Mouse (Mus musculus): ENCODE measurements around the gene Slc27a5. TPM values are rescaled to one million over a fixed set of nuclear protein-coding genes. Genes with fewer than 3 reads are reported as not detected.

Gene Slc27a5
- polyA plus RNA-seq, 1 experiment from 2014 or later: not detected

- no peaks in the 10 kb centered on the region for H3K27me3 ChIP-seq (ENCODE audit: poor library complexity, severe bottlenecking)
- H3K36me3 ChIP-seq (replicated peaks): no peaks in the 10 kb centered on the region
- H3K27ac ChIP-seq: no peak overlapping the region
- no peaks in the 10 kb centered on the region for H3K9me3 ChIP-seq
- peaks cover 14% of the 10 kb centered on the region for H3K4me1 ChIP-seq
- DNase-seq (ENCODE audit: extremely low spot score, low spot score): no peak
- H3K4me3 ChIP-seq: no peak overlapping the region
- 93% methylated on average over 1 of the region's 1 CpGs for WGBS
Measured at GRCm38 (mm10) chr7:13015217-13015616, 17.2 kb upstream of the Slc27a5 start.

GRCm38 (mm10) chr7:13014275-13014839 is 16.4 kb upstream of the Slc27a5 start:
- H3K36me3 ChIP-seq (replicated peaks): no peaks in the 10 kb centered on the region
- H3K4me1 ChIP-seq: peaks cover 15% of the 10 kb centered on the region
- DNase-seq (ENCODE audit: extremely low spot score, low spot score): no peak
- WGBS: 39% methylated on average over 6 of the region's 6 CpGs
- no peak overlapping the region for H3K4me3 ChIP-seq
- H3K27me3 ChIP-seq (ENCODE audit: poor library complexity, severe bottlenecking): no peaks in the 10 kb centered on the region
- H3K27ac ChIP-seq: no peak overlapping the region
- H3K9me3 ChIP-seq: no peaks in the 10 kb centered on the region

- Histone ChIP-seq H3K4me3 (no peak overlapping the region), H3K27ac (no peak overlapping the region), H3K9me3 (no peaks in the 10 kb centered on the region), H3K4me1 (peaks cover 19% of the 10 kb centered on the region), H3K27me3 (ENCODE audit: poor library complexity, severe bottlenecking) (no peaks in the 10 kb centered on the region), H3K36me3 (replicated peaks) (no peaks in the 10 kb centered on the region)
- DNase-seq (ENCODE audit: extremely low spot score, low spot score): no peak
- WGBS: 66% methylated on average over 4 of the region's 4 CpGs
Measured at GRCm38 (mm10) chr7:13013671-13014070, 15.7 kb upstream of the Slc27a5 start.

- H3K36me3 ChIP-seq (replicated peaks): peaks cover 29% of the 10 kb centered on the region
- 18% methylated on average over 26 of the region's 26 CpGs for WGBS
- H3K27ac ChIP-seq: peak within 1 kb of the TSS; percentile 93
- peaks cover 27% of the 10 kb centered on the region for H3K27me3 ChIP-seq (ENCODE audit: poor library complexity, severe bottlenecking)
- no peaks in the 10 kb centered on the region; the same call in 1 of the 2 replicates for H3K9me3 ChIP-seq
- peaks cover 33% of the 10 kb centered on the region for H3K4me1 ChIP-seq
- no peak for DNase-seq (ENCODE audit: extremely low spot score, low spot score)
- peak within 1 kb of the TSS; percentile 68 for H3K4me3 ChIP-seq
Measured at GRCm38 (mm10) chr7:13010005-13010908, 12.3 kb upstream of the Slc27a5 start, which contains the start of gene Zbtb45. TSS of gene Zbtb45 (minus strand) at chr7:13010034.

GRCm38 (mm10) chr7:13009143-13010004 is 11.4 kb upstream of the Slc27a5 start:
- H3K27me3 ChIP-seq (ENCODE audit: poor library complexity, severe bottlenecking): peaks cover 27% of the 10 kb centered on the region
- DNase-seq (ENCODE audit: extremely low spot score, low spot score): peak; percentile 95
- under 1% methylated on average over 42 of the region's 42 CpGs for WGBS

GRCm38 (mm10) chr7:13007341-13008092 is 9.5 kb upstream of the Slc27a5 start:
- H3K27ac ChIP-seq: no peak overlapping the region; the same call in 1 of the 2 replicates
- peaks cover 37% of the 10 kb centered on the region for H3K36me3 ChIP-seq (replicated peaks)
- WGBS: 39% methylated on average over 57 of the region's 57 CpGs
- no peak for DNase-seq (ENCODE audit: extremely low spot score, low spot score)
- no peaks in the 10 kb centered on the region; the same call in 1 of the 2 replicates for H3K9me3 ChIP-seq
- peaks cover 27% of the 10 kb centered on the region for H3K27me3 ChIP-seq (ENCODE audit: poor library complexity, severe bottlenecking)
- peak overlapping the region; percentile 68 for H3K4me3 ChIP-seq
- peaks cover 33% of the 10 kb centered on the region for H3K4me1 ChIP-seq

More at GRCm38 (mm10) chr7:13009143-13010004, 11.4 kb upstream of the Slc27a5 start:
- Histone ChIP-seq H3K9me3 (no peaks in the 10 kb centered on the region; the same call in 1 of the 2 replicates), H3K4me3 (peak overlapping the region; percentile 68), H3K36me3 (replicated peaks) (peaks cover 37% of the 10 kb centered on the region), H3K27ac (peak overlapping the region; percentile 93), H3K4me1 (peaks cover 33% of the 10 kb centered on the region)

GRCm38 (mm10) chr7:13006531-13006930 is 8.5 kb upstream of the Slc27a5 start:
- no peak for DNase-seq (ENCODE audit: extremely low spot score, low spot score)
- no peaks in the 10 kb centered on the region; the same call in 1 of the 2 replicates for H3K9me3 ChIP-seq
- WGBS: 90% methylated on average over 10 of the region's 10 CpGs
- H3K36me3 ChIP-seq (replicated peaks): peaks cover 37% of the 10 kb centered on the region
- H3K27ac ChIP-seq: no peak overlapping the region
- peaks cover 27% of the 10 kb centered on the region for H3K27me3 ChIP-seq (ENCODE audit: poor library complexity, severe bottlenecking)
- peaks cover 33% of the 10 kb centered on the region for H3K4me1 ChIP-seq
- H3K4me3 ChIP-seq: no peak overlapping the region

- H3K4me1 ChIP-seq: peaks cover 33% of the 10 kb centered on the region
- H3K4me3 ChIP-seq: no peak overlapping the region
- no peaks in the 10 kb centered on the region; the same call in 1 of the 2 replicates for H3K9me3 ChIP-seq
- no peak overlapping the region for H3K27ac ChIP-seq
- 86% methylated on average over 17 of the region's 17 CpGs for WGBS
- H3K36me3 ChIP-seq (replicated peaks): peaks cover 37% of the 10 kb centered on the region
- DNase-seq (ENCODE audit: extremely low spot score, low spot score): no peak
- H3K27me3 ChIP-seq (ENCODE audit: poor library complexity, severe bottlenecking): peaks cover 27% of the 10 kb centered on the region
Measured at GRCm38 (mm10) chr7:13006011-13006410, 8.0 kb upstream of the Slc27a5 start.

GRCm38 (mm10) chr7:13003380-13003779 is 5.4 kb upstream of the Slc27a5 start:
- H3K27ac ChIP-seq: no peak overlapping the region
- 78% methylated on average over 5 of the region's 5 CpGs for WGBS
- peaks cover 25% of the 10 kb centered on the region for H3K27me3 ChIP-seq (ENCODE audit: poor library complexity, severe bottlenecking)
- H3K4me3 ChIP-seq: no peak overlapping the region
- H3K36me3 ChIP-seq (replicated peaks): peaks cover 37% of the 10 kb centered on the region
- no peaks in the 10 kb centered on the region; the same call in 1 of the 2 replicates for H3K9me3 ChIP-seq
- peaks cover 17% of the 10 kb centered on the region for H3K4me1 ChIP-seq
- DNase-seq (ENCODE audit: extremely low spot score, low spot score): no peak

GRCm38 (mm10) chr7:13001584-13001983 is 3.6 kb upstream of the Slc27a5 start:
- DNase-seq (ENCODE audit: extremely low spot score, low spot score): no peak
- WGBS: 75% methylated on average over 1 of the region's 1 CpGs
- H3K36me3 ChIP-seq (replicated peaks): peaks cover 20% of the 10 kb centered on the region

GRCm38 (mm10) chr7:12998851-12999250 is 859 bp upstream of the Slc27a5 start, which contains the start of gene Trim28:
TSS of gene Trim28 (plus strand) at chr7:12999114.
- H3K36me3 ChIP-seq (replicated peaks): no peaks in the 10 kb centered on the region
- 92% methylated on average over 3 of the region's 3 CpGs for WGBS
- H3K4me3 ChIP-seq: no peak within 1 kb of the TSS
- no peaks in the 10 kb centered on the region for H3K4me1 ChIP-seq
- H3K27ac ChIP-seq: no peak within 1 kb of the TSS
- peaks cover 3% of the 10 kb centered on the region; the same call in 1 of the 2 replicates for H3K9me3 ChIP-seq
- no peak for DNase-seq (ENCODE audit: extremely low spot score, low spot score)
- no peaks in the 10 kb centered on the region for H3K27me3 ChIP-seq (ENCODE audit: poor library complexity, severe bottlenecking)

More at GRCm38 (mm10) chr7:13001584-13001983, 3.6 kb upstream of the Slc27a5 start:
- Histone ChIP-seq H3K27ac (no peak overlapping the region), H3K4me1 (no peaks in the 10 kb centered on the region), H3K27me3 (ENCODE audit: poor library complexity, severe bottlenecking) (peaks cover 7% of the 10 kb centered on the region), H3K9me3 (peaks cover 3% of the 10 kb centered on the region; the same call in 1 of the 2 replicates), H3K4me3 (no peak overlapping the region)
